Mouse (Mus musculus) neural tube, embryonic 15.5 days (tissue): ENCODE measurements around the gene Tsfm. TPM values are rescaled to one million over a fixed set of nuclear protein-coding genes. Genes with fewer than 3 reads are reported as not detected.
A peak's percentile ranks its signal among the peaks of the same experiment; 100 is the strongest.

ENCODE experiments used
- ATAC-seq: fragments of 200-750 bp; cut with Nextera tagmentation; 2 replicates; pipeline ENCODE4 v1.8.0; 2017; ENCODE audit warnings: mild to moderate bottlenecking, moderate TSS enrichment, moderate library complexity; ENCODE audit not compliant: low FRiP score
- H3K27ac ChIP-seq: fragments of 300-500 bp; sonication (generic); replicated peaks from 2 replicates; pipeline ENCODE4 v1.5.1; 2015; ENCODE audit warnings: mild to moderate bottlenecking, inconsistent platforms
- H3K27me3 ChIP-seq: fragments of 300-500 bp; sonication (generic); replicated peaks from 2 replicates; pipeline ENCODE4 v1.6.1; 2015; ENCODE audit warnings: inconsistent platforms
- H3K36me3 ChIP-seq: fragments of 300-500 bp; sonication (generic); 2 replicates; pipeline ENCODE4 v1.6.1; 2015; ENCODE audit warnings: inconsistent platforms
- H3K4me1 ChIP-seq: fragments of 300-500 bp; sonication (generic); 2 replicates; pipeline ENCODE4 v1.6.1; 2015; ENCODE audit warnings: inconsistent platforms
- H3K4me2 ChIP-seq: fragments of 300-500 bp; sonication (generic); 2 replicates; pipeline ENCODE4 v1.6.1; 2015; ENCODE audit warnings: inconsistent platforms, mild to moderate bottlenecking, moderate library complexity
- H3K4me3 ChIP-seq: fragments of 300-500 bp; sonication (generic); replicated peaks from 2 replicates; pipeline ENCODE4 v1.5.1; 2015; ENCODE audit warnings: mild to moderate bottlenecking, inconsistent platforms
- H3K9ac ChIP-seq: fragments of 300-500 bp; sonication (generic); replicated peaks from 2 replicates; pipeline ENCODE4 v1.6.1; 2015; ENCODE audit warnings: mild to moderate bottlenecking, inconsistent platforms
- H3K9me3 ChIP-seq: fragments of 300-500 bp; sonication (generic); replicated peaks from 2 replicates; pipeline ENCODE4 v1.6.1; 2016; ENCODE audit warnings: inconsistent platforms
- WGBS: fragments of 180-500 bp; shearing (Covaris S2); methylation state at CpG from one replicate; pipeline ENCODE4 v1.1.7; 2015; ENCODE audit warnings: mixed read lengths; 5-methylcytosine and 5-hydroxymethylcytosine counted together
- polyA plus RNA-seq: library from polyadenylated mRNA; unstranded; fragments of >200 nt; fragmentation: Nextera tagmentation; extraction: Ambion mirVana; gene quantifications from 2 replicates; pipeline ENCODE4 v1.2.1, GENCODE M21; 2015

The Tsfm gene
- polyA plus RNA-seq, 1 experiment from 2014 or later: 66.6 TPM

GRCm38 (mm10) chr10:126991676-126992075 lies 39.0 kb downstream of the Tsfm start:
- H3K4me1 ChIP-seq: peaks cover 48% of the 10 kb centered on the region
- 14% methylated on average over 3 of the region's 3 CpGs for WGBS

GRCm38 (mm10) chr10:126990313-126991056 lies 40.2 kb downstream of the Tsfm start:
- H3K4me3 ChIP-seq: no peak overlapping the region
- H3K9me3 ChIP-seq: no peaks in the 10 kb centered on the region
- H3K27ac ChIP-seq: no peak overlapping the region
- no peak overlapping the region for H3K4me2 ChIP-seq
- H3K27me3 ChIP-seq: no peaks in the 10 kb centered on the region
- H3K36me3 ChIP-seq: peaks cover 34% of the 10 kb centered on the region
- ATAC-seq: peak; percentile 64
- H3K4me1 ChIP-seq: peaks cover 60% of the 10 kb centered on the region
- 52% methylated on average over 7 of the region's 7 CpGs for WGBS
- no peak overlapping the region; the same call in 1 of the 2 replicates for H3K9ac ChIP-seq

More at GRCm38 (mm10) chr10:126991676-126992075, 39.0 kb downstream of the Tsfm start:
- no peaks in the 10 kb centered on the region for H3K9me3 ChIP-seq
- ATAC-seq: no peak
- peaks cover 37% of the 10 kb centered on the region for H3K36me3 ChIP-seq
- H3K4me2 ChIP-seq: no peak overlapping the region
- H3K27me3 ChIP-seq: no peaks in the 10 kb centered on the region
- H3K9ac ChIP-seq: no peak overlapping the region
- H3K27ac ChIP-seq: 0 out of 2 replicates have a peak overlapping the region, but pooled peaks have one; percentile 9
- H3K4me3 ChIP-seq: no peak overlapping the region

- Histone ChIP-seq H3K36me3 (peaks cover 15% of the 10 kb centered on the region), H3K27me3 (no peaks in the 10 kb centered on the region), H3K9me3 (no peaks in the 10 kb centered on the region), H3K4me1 (peaks cover 78% of the 10 kb centered on the region), H3K4me3 (no peak overlapping the region), H3K27ac (no peak overlapping the region; the same call in 1 of the 2 replicates), H3K4me2 (no peak overlapping the region), H3K9ac (no peak overlapping the region)
- 70% methylated on average over 5 of the region's 5 CpGs for WGBS
- no peak for ATAC-seq
These were observed 42.0 kb downstream of the Tsfm start for GRCm38 (mm10) chr10:126988513-126989165.

- no peaks in the 10 kb centered on the region for H3K27me3 ChIP-seq
- H3K9ac ChIP-seq: no peak overlapping the region
- WGBS: 67% methylated on average over 8 of the region's 8 CpGs
- H3K36me3 ChIP-seq: peaks cover 3% of the 10 kb centered on the region; the same call in 1 of the 2 replicates
- no peak overlapping the region for H3K4me3 ChIP-seq
- H3K4me2 ChIP-seq: peak overlapping the region; percentile 1; the same call in 1 of the 2 replicates
- H3K4me1 ChIP-seq: peaks cover 90% of the 10 kb centered on the region
- H3K9me3 ChIP-seq: no peaks in the 10 kb centered on the region
- peak overlapping the region; percentile 74 for H3K27ac ChIP-seq
- ATAC-seq: no peak
These were observed 43.2 kb downstream of the Tsfm start for GRCm38 (mm10) chr10:126987183-126988118.

GRCm38 (mm10) chr10:126986541-126986961 lies 44.1 kb downstream of the Tsfm start:
- no peaks in the 10 kb centered on the region for H3K27me3 ChIP-seq
- H3K36me3 ChIP-seq: no peaks in the 10 kb centered on the region
- no peak overlapping the region for H3K9ac ChIP-seq
- peak overlapping the region; percentile 1 for H3K4me2 ChIP-seq
- H3K27ac ChIP-seq: peak overlapping the region; percentile 74
- 45% methylated on average over 4 of the region's 4 CpGs for WGBS
- peak; percentile 42 for ATAC-seq
- no peaks in the 10 kb centered on the region for H3K9me3 ChIP-seq
- H3K4me1 ChIP-seq: peaks cover 96% of the 10 kb centered on the region
- H3K4me3 ChIP-seq: no peak overlapping the region

- Histone ChIP-seq H3K4me2 (no peak overlapping the region), H3K9ac (no peak overlapping the region), H3K27me3 (no peaks in the 10 kb centered on the region), H3K27ac (no peak overlapping the region), H3K9me3 (no peaks in the 10 kb centered on the region), H3K4me1 (peaks cover 96% of the 10 kb centered on the region), H3K4me3 (no peak overlapping the region), H3K36me3 (no peaks in the 10 kb centered on the region)
- WGBS: 92% methylated on average over 9 of the region's 9 CpGs
- ATAC-seq: no peak
These were observed 45.1 kb downstream of the Tsfm start for GRCm38 (mm10) chr10:126985579-126985978.

- peak overlapping the region; percentile 90; the same call in 1 of the 2 replicates for H3K4me2 ChIP-seq
- no peak overlapping the region for H3K4me3 ChIP-seq
- no peak for ATAC-seq
- peaks cover 96% of the 10 kb centered on the region for H3K4me1 ChIP-seq
- peak overlapping the region; percentile 34; the same call in 1 of the 2 replicates for H3K27ac ChIP-seq
- no peaks in the 10 kb centered on the region for H3K27me3 ChIP-seq
- no peaks in the 10 kb centered on the region for H3K36me3 ChIP-seq
- 71% methylated on average over 4 of the region's 4 CpGs for WGBS
- H3K9me3 ChIP-seq: no peaks in the 10 kb centered on the region
- H3K9ac ChIP-seq: no peak overlapping the region
These were observed 45.5 kb downstream of the Tsfm start for GRCm38 (mm10) chr10:126985127-126985526.

- H3K4me1 ChIP-seq: peaks cover 93% of the 10 kb centered on the region
- no peaks in the 10 kb centered on the region for H3K36me3 ChIP-seq
- peak overlapping the region; percentile 90 for H3K4me2 ChIP-seq
- H3K4me3 ChIP-seq: no peak overlapping the region
- H3K27ac ChIP-seq: peak overlapping the region; percentile 34
- H3K9ac ChIP-seq: no peak overlapping the region
- no peak for ATAC-seq
- H3K27me3 ChIP-seq: no peaks in the 10 kb centered on the region
- H3K9me3 ChIP-seq: no peaks in the 10 kb centered on the region
- 38% methylated on average over 5 of the region's 5 CpGs for WGBS
These were observed 46.2 kb downstream of the Tsfm start for GRCm38 (mm10) chr10:126984189-126985004.

- no peaks in the 10 kb centered on the region for H3K27me3 ChIP-seq
- H3K9me3 ChIP-seq: no peaks in the 10 kb centered on the region
- peak overlapping the region; percentile 90 for H3K4me2 ChIP-seq
- H3K27ac ChIP-seq: no peak overlapping the region
- peaks cover 84% of the 10 kb centered on the region for H3K4me1 ChIP-seq
- no peaks in the 10 kb centered on the region for H3K36me3 ChIP-seq
- ATAC-seq: no peak
- H3K9ac ChIP-seq: no peak overlapping the region
- WGBS: 60% methylated on average over 14 of the region's 14 CpGs
- H3K4me3 ChIP-seq: no peak overlapping the region
These were observed 47.4 kb downstream of the Tsfm start for GRCm38 (mm10) chr10:126983193-126983725.

- Histone ChIP-seq H3K9ac (0 out of 2 replicates have a peak overlapping the region, but pooled peaks have one; percentile 23), H3K4me3 (peak overlapping the region; percentile 91)
These were observed 48.9 kb downstream of the Tsfm start for GRCm38 (mm10) chr10:126981746-126982145.

More at GRCm38 (mm10) chr10:126981746-126982145, 48.9 kb downstream of the Tsfm start:
- no peak for ATAC-seq
- 61% methylated on average over 3 of the region's 3 CpGs for WGBS
- H3K4me2 ChIP-seq: peak overlapping the region; percentile 90
- H3K27ac ChIP-seq: peak overlapping the region; percentile 100
- H3K9me3 ChIP-seq: no peaks in the 10 kb centered on the region
- H3K36me3 ChIP-seq: no peaks in the 10 kb centered on the region
- H3K27me3 ChIP-seq: no peaks in the 10 kb centered on the region
- H3K4me1 ChIP-seq: peaks cover 76% of the 10 kb centered on the region
